ENCODE assay signal across 15 mouse cellular contexts in the genomic region with DNA sequence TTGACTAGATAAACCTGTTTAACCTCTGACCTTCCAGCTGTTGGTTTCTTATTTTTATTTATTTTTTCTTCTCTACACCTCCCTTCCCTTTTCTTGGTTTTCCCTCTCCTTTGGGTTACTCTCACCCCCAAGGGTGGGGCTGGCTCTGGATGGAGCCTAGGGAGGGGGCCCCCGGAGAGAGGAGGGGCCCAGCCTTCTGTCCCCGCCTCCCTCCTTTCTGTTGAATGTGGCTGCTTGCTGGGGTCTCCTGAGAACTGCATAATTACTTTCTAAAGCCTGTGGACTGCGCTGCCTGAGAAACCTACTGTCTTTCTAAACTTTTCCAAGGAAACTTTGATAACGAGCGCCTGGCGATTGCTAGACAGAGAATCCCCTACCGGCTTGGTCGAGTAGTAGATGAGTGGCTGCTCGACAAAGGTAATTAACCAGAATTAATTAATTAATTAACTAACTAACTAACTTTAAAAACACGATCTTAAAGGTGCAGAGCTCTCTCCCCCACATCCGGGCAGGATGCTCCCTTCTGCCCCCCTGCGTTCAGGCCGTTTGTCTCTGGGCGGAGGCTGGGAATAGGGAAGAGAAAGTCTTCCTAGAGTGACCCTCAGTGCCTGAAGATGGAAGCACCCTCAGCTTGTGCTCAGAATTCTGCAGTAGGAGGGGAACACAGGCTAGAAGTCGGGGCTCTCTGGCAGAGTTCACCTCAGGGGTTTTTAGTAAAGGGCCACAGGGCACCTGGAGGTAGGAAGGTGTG. TPM values are rescaled to one million over a fixed set of nuclear protein-coding genes. Genes with fewer than 3 reads are reported as not detected.
DNase-seq lines count a peak whose midpoint lies in the region; ATAC-seq lines count a peak whose summit lies in the region.
"Had no signal": no experiment of that assay in that cellular context is flagged by ENCODE, and none has a peak within 500 bp of the region (broad histone marks: within the 10 kb centered on the region; RNA-seq: fewer than 3 reads in every experiment).

No protein-coding gene starts in this region.

- 10% methylated on average over 15 of the region's 15 CpGs for WGBS in kidney, embryonic 15.5 days
- 7% methylated on average over 15 of the region's 15 CpGs for WGBS in midbrain, embryonic 13.5 days

- no peak overlapping the region for H3K9ac ChIP-seq in kidney, embryonic 15.5 days
- no peak overlapping the region for H3K9ac ChIP-seq in midbrain, embryonic 13.5 days (replicated peaks)
- H3K9ac ChIP-seq: limb, embryonic 13.5 days had no signal

- H3K9me3 ChIP-seq in kidney, embryonic 15.5 days (replicated peaks), result no peaks in the 10 kb centered on the region
- H3K9me3 ChIP-seq in midbrain, embryonic 13.5 days, result no peaks in the 10 kb centered on the region
- H3K9me3 ChIP-seq: limb, embryonic 13.5 days had no signal

- no peak overlapping the region for H3K27ac ChIP-seq in kidney, embryonic 15.5 days
- H3K27ac ChIP-seq in midbrain, embryonic 13.5 days, result 0 out of 2 replicates have a peak overlapping the region, but pooled peaks have one; percentile 25
- H3K27ac ChIP-seq: limb, embryonic 13.5 days had no signal

- H3K4me3 ChIP-seq in kidney, embryonic 15.5 days (replicated peaks), result no peak overlapping the region
- H3K4me3 ChIP-seq in midbrain, embryonic 13.5 days (replicated peaks), result no peak overlapping the region
- H3K4me3 ChIP-seq: limb, embryonic 13.5 days had no signal

- H3K36me3 ChIP-seq in kidney, embryonic 15.5 days, result no peaks in the 10 kb centered on the region
- H3K36me3 ChIP-seq in midbrain, embryonic 13.5 days, result peaks cover 89% of the 10 kb centered on the region
- H3K36me3 ChIP-seq: limb, embryonic 13.5 days had no signal

- no peak; the same call in 1 of the 2 replicates for ATAC-seq in kidney, embryonic 15.5 days (replicated peaks; ENCODE audit: low FRiP score)
- no peak for ATAC-seq in midbrain, embryonic 13.5 days

- 0 out of 2 replicates have a peak overlapping the region, but pooled peaks have one; percentile 4 for H3K4me2 ChIP-seq in kidney, embryonic 15.5 days
- no peak overlapping the region for H3K4me2 ChIP-seq in midbrain, embryonic 13.5 days (replicated peaks)
- H3K4me2 ChIP-seq: limb, embryonic 13.5 days had no signal

- H3K27me3 ChIP-seq in kidney, embryonic 15.5 days, result peaks cover 51% of the 10 kb centered on the region
- H3K27me3 ChIP-seq in midbrain, embryonic 13.5 days, result no peaks in the 10 kb centered on the region

- peak; percentile 43 for DNase-seq in embryo, embryonic 10 days (ENCODE audit: low spot score)
- no peak for DNase-seq in embryo, embryonic 11 days
- DNase-seq in kidney, postnatal 4 days, result no peak
- DNase-seq in embryo, embryonic 10.5 days (ENCODE audit: low spot score), result peak; percentile 44
- DNase-seq in spleen, postnatal 36 days (ENCODE audit: low spot score in 2 of 2), result no peak
- no peak for DNase-seq in urinary bladder, postnatal 4 days (ENCODE audit: low spot score in 2 of 2)
- DNase-seq: cerebellum, adult 9-11 months; gastrocnemius, postnatal 10 days; heart, postnatal 14 days; kidney, adult 9 months; layer of hippocampus, postnatal 36 days had no signal

- peaks cover 27% of the 10 kb centered on the region for H3K4me1 ChIP-seq in kidney, embryonic 15.5 days
- H3K4me1 ChIP-seq in midbrain, embryonic 13.5 days (replicated peaks), result peaks cover 54% of the 10 kb centered on the region

RNA-seq across cellular contexts. Expression of a gene that starts 29.3 kb away (rescaled TPM):
- 14.1 and 16.3 TPM in 2 replicates for polyA plus RNA-seq in kidney, embryonic 15.5 days (2015; fragmentation: Nextera tagmentation; extraction: Ambion mirVana)
- polyA plus RNA-seq in midbrain, embryonic 13.5 days (2015; fragmentation: Nextera tagmentation; extraction: Ambion mirVana), result 0.19 TPM in 1 of 2 replicates, not detected in the other
- polyA plus RNA-seq: limb, embryonic 13.5 days; lung, embryonic 16.5 days had no signal

Comparison
In these comparisons a context has a peak if more than half of its experiments do, and no peak if none do; other contexts are left out.
1. DNase-seq: peak in embryo, embryonic 10 days (single experiment) and embryo, embryonic 10.5 days (single experiment); none in embryo, embryonic 11 days (single experiment), kidney, postnatal 4 days (0 of 2), spleen, postnatal 36 days (0 of 2) and urinary bladder, postnatal 4 days (0 of 2).
2. RNA of a gene that starts 29.3 kb away (polyA plus RNA-seq): 14.1 to 16.3 TPM in kidney, embryonic 15.5 days; 0.19 TPM in midbrain, embryonic 13.5 days; every median in the first group is over 10 times any median in the second.